Mouse (Mus musculus) A20 (cell line): ENCODE data around the gene Bcl2l1.

Experiments used
- DNase-seq: peaks from one replicate; pipeline ENCODE4 v3.0.0-alpha.2; 2011; ENCODE audit warnings: low read depth, low spot score

The Bcl2l1 gene

DNA sequence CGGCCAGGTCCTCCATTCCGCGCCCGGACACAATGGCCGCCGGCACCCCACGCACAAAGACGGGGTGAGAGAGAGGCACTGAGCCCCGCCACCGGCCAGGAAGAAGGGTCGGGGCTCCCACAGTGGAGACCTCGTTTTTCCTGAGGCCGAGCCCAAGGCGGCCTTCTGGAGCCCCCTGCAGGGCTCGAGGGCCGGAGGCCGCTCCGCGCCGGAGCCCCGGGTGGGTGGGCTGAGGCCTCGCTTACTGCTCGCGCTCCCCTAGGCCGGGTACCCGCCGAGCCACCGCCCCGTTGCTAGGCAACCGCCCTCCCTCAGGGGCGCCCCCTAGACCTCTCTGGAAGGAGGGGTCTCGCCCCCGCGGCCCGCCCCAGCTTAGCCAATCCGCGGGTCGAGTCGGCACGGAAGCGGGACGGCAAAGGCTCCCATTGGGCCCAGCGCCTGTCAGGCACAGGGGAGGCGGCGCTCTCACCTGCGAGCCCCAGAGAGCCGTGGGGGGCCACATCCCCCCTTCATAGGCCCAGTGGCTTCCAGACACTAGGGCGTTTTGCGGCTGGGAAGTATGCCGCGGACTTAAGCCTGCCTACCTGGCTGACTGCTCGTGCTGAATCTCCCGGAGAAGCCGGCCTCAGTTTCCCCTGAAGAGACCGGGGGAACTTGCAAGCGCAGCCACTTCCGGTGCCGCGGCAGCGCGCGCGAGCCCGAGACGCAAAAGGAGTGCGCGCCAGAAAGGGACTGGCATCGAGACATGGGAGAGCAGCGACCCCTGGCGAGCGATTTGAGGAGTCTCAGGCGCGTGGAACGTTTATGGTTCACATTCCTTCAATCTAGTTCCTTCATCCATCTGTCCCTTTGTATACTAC is at the start of gene Bcl2l1:
Bcl2l1 (minus strand) TSS at position 710 of the 860 bp plus-strand sequence.
- DNase-seq, result peak; percentile 100

GRCm38 (mm10) chr2:152880898-152881297 is 49.4 kb upstream of the Bcl2l1 start:
- DNase-seq, result no peak

DNA sequence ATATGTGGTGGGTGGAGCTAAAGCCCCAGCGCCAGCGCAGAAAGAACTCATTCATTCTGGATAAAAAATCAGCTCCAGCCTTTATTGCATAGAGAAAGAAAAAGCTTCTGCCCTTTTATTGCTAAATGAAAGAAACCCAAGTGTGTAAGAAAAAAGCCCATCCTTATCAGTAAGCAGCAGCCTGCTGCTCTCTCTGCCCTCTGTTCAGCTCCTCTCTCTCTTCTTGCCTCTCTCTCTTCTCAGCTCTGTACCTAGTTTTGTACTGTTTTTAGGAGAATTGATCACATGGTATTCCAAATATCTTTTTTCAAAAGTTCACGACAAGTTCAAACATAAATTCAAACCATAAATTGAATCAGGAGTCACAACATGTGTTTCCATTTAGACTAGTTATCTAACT is 46.7 kb upstream of the Bcl2l1 start:
- no peak for DNase-seq

DNA sequence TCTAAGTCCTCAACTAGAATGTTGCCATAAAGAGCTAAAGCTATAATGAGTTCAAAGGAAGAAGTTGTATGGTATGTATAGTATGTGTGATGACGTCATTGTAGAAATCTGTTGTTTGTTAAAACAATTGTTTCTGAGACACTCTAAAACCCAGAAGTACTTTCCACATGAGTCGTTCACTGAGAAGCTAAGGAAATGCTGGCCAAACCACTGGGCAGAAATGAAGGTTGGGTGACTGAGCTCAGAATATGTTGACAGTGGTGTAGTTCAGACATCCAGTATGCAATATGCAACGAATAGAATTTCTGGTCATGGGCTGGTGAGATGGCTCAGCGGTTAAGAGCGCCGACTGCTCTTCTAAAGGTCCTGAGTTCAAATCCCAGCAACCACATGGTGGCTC is 31.8 kb upstream of the Bcl2l1 start:
- DNase-seq, result no peak

DNA sequence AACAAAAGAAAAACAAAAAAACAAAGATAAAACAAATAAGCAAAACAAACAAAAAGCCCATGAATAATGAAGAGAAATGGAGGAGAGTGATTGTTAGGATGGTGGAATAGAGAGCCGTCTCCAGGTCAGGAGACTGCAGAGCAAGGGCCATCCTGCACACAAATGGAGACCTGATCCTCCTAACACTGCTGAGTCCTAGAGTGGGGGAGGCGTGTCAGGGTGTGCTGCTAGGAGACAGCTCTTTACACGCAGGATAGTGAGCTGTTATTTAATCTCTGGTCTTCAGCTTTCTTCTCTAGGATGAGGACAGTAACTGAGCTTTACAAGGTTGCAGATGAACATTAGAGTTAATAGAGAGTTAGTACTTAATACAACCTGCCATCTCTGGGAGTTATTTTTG is 31.1 kb upstream of the Bcl2l1 start:
- no peak for DNase-seq

DNA sequence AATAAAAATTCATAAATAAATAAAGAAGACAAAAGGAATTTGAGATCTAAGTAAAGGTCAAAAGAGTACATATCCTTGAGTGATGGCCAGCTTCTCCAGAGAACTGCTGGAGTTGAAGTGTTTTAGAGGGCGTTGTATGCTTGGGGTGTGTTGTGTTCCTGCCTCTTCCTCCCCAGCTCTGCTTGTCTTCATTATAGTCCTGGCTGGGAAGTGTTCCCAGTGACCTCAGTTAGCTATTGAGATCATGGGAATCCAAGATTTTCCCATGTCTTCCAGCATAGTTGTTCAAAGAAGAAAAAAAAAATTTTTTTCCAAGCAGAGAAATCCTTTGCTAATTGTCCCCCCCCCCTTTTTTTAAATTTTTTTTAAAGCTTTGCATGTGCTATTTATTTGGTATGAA is 30.4 kb upstream of the Bcl2l1 start:
- DNase-seq, result no peak

DNA sequence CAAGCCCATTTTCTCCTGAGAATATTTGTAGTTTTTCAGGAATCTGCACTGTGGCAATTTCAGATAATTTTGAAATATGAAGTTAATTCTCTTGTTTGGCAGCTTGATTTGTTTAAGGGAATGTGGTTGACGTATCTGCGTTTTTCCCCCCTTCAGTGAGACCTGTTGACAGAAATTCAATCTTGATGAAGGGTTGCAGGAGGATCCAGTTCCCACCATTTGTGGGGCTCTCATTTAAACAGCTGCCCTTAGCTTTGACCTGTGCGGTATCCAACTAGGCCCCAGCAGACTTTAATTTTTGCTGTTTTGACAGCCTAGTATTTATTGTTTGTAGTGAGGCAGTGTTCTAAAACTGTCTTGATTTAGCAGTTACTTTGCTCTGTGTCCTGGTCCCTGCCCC is 28.0 kb upstream of the Bcl2l1 start:
- DNase-seq, result no peak

DNA sequence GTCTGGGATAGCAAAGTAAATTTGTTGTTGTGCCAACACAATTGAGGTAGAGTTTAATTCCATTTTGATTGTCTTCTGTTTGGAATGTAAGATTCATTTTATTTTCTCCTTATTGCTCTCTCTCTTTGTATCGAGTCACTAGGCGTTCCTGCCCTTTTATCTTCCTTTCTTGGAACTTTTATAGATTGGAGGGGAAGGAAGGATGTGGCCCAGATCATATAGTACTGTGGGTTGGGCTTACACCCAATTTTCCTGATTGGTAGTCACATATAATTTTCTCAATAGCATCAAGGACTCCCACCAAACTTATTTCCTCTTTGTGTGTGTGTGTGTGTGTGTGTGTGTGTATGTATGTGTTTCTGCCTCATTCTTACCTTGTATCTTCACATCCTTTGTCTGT is 16.9 kb upstream of the Bcl2l1 start:
- no peak for DNase-seq

GRCm38 (mm10) chr2:152847815-152848302 is 16.3 kb upstream of the Bcl2l1 start, which contains the start of gene Tpx2:
Tpx2 (plus strand) TSS chr2:152847964.
- peak; percentile 99 for DNase-seq

DNA sequence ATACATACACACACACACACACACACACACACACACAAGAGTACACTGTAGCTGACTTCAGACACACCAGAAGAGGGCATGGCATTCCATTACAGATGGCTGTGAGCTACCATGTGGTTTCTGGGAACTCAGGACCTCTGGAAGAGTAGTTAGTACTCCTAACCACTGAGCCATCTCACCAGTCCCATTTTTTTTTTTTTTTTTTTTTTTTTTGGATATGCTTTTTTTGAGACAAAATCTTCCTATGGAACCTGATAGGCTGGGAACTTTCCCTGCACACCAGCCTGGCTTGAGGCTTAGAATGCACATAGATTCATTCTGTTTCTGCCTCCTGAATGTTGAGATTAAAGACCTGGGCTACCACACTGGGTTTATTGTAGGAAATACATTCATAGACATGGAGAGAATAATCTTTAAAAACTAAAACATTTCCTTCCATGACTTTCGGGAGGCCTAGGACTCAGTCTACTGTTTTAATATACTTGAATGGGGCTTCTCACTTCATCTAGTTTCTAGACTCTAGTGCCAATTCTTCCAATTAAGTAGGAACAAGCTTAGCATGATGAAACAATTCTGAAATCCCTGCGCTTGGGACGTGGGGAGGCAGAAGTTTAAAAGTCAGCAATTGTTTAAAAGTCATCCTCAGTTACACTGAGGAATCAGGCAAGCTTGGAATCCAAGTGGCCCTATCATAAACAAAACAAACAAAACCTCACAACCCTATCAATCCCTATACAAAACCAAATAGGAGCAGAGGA is 15.7 kb upstream of the Bcl2l1 start:
- no peak for DNase-seq

GRCm38 (mm10) chr2:152842741-152843140 is 11.2 kb upstream of the Bcl2l1 start:
- DNase-seq, result no peak

- no peak for DNase-seq
Measured at GRCm38 (mm10) chr2:152839256-152839655, 7.7 kb upstream of the Bcl2l1 start.

- peak; percentile 91 for DNase-seq
Measured at GRCm38 (mm10) chr2:152830021-152830921, 1.3 kb downstream of the Bcl2l1 start.

DNA sequence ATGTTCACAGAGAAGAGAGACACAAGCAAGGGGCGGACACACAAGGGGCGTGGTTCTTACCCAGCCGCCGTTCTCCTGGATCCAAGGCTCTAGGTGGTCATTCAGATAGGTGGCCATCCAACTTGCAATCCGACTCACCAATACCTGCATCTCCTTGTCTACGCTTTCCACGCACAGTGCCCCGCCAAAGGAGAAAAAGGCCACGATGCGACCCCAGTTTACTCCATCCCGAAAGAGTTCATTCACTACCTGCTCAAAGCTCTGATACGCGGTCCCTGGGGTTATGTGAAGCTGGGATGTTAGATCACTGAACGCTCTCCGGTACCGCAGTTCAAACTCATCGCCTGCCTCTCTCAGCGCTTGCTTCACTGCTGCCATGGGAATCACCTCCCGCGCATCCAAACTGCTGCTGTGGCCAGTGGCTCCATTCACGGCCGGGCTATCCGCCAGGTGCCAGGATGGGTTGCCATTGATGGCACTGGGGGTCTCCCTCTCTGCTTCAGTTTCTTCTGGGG is 2.1 kb downstream of the Bcl2l1 start:
- DNase-seq, result peak; percentile 58

DNA sequence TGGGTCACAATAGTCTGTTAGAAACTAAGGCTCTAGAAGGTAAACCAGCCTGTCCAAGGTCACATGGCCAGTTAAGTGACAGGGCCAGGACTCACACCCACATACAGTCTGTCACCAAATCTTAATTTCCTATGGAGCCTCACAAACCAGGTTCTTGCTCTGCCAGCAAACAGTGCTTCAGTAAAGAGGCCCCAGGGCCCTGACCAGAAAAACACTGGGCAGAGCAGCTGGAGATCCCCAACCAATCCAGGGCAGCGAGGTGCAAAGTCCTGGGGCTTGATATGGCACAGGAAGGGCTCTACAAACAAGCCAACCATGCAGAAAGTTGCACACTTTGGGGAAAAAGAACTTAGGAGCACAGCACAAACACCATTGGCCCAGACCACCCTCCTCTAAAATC is 3.0 kb downstream of the Bcl2l1 start:
- peak; percentile 53 for DNase-seq

GRCm38 (mm10) chr2:152828011-152828370 is 3.5 kb downstream of the Bcl2l1 start:
- DNase-seq, result no peak

GRCm38 (mm10) chr2:152827321-152828010 is 4.1 kb downstream of the Bcl2l1 start:
- DNase-seq, result peak; percentile 58

DNA sequence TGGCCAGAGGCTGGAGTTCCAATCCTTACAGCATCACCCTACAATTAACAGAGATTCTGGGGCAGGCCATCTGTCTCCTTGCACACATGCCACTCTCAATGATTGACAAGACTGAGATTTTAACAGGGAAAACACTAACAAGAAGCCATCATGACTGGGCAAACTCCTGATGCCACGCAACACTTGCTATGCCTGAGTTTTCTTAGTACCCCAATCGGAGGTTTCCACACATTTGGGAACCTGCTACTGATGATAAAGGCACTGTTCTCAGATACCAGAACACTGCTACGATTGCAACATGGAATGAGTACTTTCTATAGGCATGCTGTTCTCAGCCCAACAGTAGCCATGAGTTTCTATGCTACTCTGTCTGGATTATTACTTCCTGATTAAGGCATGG is 5.0 kb downstream of the Bcl2l1 start:
- DNase-seq, result peak; percentile 58

- DNase-seq, result peak; percentile 88
Measured at GRCm38 (mm10) chr2:152825713-152826112, 5.8 kb downstream of the Bcl2l1 start.

DNA sequence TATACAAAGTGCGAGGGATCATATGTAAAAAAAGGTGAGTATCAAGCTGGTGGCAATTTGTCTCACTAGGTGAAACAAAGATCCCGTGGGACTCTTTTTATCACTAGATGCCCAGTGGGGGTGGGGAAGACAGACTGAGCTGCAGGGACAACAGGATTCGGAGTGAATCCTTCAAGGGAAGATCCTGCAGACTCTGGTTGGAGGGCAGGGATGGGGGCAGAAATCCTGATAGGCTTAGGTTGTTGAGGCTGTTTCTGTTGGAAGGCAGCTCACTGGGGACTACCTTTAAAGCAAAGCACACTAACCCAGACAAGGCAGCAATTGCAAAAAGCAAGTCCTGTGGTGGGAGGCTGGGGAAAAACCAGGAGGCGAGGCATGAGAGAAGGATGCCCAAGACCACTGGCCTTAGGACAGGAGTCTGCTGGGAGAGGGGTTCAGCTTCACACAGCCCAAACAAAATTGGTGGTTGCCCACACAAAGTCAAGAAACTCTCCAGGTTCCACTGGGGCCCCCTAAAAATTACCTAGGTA is 6.3 kb downstream of the Bcl2l1 start:
- DNase-seq, result no peak
